Mouse (Mus musculus) layer of hippocampus, postnatal 14 days (tissue): ENCODE results near the gene Slc38a3. TPM values are rescaled to one million over a fixed set of nuclear protein-coding genes. Genes with fewer than 3 reads are reported as not detected.
A peak's percentile ranks its signal among the peaks of the same experiment; 100 is the strongest.

Source experiments
- DNase-seq, 2 experiments: peaks; one replicate each; pipeline ENCODE4 v3.0.0; 2021 to 2022; ENCODE audit warnings: low spot score in 2 of 2, mixed read lengths in 1 of 2
- total RNA-seq, 2 experiments: library from RNA; stranded (reverse); gene quantifications; 2 replicates each; pipeline ENCODE4 v1.2.3; 2021

The Slc38a3 gene
- total RNA-seq, 2 experiments from 2014 or later = 83.3 to 98.4 TPM

DNA sequence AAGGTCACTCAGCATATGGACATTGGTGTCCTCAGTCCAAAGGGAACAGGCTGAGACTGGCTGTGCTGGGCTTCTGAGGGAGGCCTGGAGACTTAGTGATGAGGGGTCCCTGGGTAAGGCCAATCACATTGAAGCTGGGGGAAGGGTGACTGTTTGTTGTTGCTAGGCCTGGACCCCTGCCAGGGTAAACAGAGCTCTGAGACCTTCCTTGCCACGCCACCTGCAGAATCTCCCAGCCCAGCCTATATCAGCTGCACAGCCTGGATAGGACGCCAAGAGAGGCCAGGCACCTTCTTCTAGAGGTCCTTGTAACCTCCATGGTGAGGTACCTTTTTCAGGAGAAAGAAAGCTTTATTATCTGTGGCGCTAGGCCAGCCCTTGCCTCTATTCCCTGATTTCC lies 414 bp downstream of the Slc38a3 start:
- DNase-seq = no peak

DNA sequence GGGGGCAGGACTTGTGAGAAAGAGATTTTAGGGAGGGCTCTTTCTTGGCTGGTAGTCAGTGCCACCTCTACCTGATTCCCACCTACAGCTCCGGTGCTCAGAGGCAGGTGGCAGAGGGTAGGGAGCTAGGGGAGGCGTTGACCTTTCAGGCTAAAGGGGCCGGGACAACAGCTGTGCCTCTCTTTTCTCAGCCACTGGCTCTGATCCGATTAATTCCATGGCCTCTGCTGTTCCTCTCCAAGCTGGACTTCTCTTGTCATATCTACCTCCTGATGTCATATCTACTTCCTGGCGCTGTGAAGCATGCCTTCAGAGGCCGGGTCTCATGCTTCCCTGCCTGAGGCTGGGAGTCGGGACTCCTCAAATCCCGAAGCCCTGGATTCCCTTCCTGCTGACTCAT lies 1.3 kb downstream of the Slc38a3 start:
- no peak for DNase-seq

DNA sequence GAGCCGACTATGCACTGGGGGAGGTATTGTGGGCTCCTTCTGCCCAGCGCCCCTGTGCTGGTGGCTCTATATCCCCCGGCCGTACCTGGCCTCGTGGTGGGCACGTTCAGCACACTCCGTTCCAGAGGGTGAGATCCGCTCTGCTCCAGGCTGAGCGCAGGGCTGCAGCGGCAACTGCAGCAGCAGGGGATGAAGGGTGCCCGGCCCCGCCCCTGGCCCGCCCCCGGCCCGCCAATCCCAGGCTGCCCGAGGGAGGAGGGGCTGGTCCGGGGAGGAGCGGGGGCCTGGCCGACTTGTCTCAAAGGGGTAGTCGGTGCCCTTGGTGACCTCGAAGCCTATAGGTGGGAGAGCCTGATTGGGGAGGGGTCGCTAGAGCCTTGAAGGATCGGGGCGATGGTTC lies 2.1 kb downstream of the Slc38a3 start:
- DNase-seq = peak; percentile 38 to 52

GRCm38 (mm10) chr9:107666751-107667205 lies 2.6 kb downstream of the Slc38a3 start:
- no peak for DNase-seq

DNA sequence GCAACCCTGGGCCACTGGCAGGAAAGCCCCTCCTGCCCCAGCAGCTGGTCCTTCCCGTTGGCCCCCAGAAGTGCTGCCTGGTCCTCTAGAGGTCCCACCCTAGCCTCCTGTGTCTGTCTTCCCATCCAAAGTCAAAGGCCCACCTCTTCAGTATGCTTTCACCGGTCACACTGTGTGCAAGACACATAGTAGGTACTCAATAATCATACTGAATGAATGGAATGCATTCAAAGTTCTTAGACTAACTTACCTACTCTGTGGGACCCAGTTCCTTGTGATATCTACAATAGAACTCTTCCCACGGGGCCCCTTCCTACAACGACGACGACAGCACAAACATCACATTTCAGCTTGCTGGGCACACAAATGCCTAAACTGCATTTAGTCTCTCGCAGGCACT lies 4.0 kb downstream of the Slc38a3 start:
- no peak for DNase-seq

- DNase-seq = peak in 1 of 2 experiments; percentile 19
Observed at GRCm38 (mm10) chr9:107663525-107663924, 5.8 kb downstream of the Slc38a3 start.

GRCm38 (mm10) chr9:107662342-107662741 lies 7.0 kb downstream of the Slc38a3 start:
- DNase-seq = no peak

- no peak for DNase-seq
Observed at GRCm38 (mm10) chr9:107660777-107661176, 8.6 kb downstream of the Slc38a3 start.

- DNase-seq = peak; percentile 45 to 46
Observed at GRCm38 (mm10) chr9:107659961-107660360, 9.4 kb downstream of the Slc38a3 start.

DNA sequence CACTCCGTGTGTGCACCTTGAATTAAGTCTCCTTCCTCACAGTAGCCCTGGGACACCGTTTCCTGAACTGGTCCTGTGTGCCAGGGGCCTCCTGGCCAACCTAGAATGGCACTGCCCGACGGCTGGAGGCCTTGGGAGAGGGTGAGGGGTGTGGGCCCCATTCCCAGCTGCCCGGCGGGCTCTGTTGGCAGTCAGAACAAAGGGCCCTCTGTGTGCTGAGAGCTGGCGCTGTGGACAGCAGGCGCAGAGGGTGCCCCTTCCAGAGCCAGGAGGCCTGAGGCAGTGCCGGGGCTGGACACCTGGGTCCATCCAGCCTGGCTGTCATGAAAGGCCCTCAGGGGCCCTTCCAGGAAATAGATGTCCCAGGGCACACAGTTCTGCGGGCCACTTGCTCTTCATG lies 9.8 kb downstream of the Slc38a3 start:
- DNase-seq = peak; percentile 74 to 84

DNA sequence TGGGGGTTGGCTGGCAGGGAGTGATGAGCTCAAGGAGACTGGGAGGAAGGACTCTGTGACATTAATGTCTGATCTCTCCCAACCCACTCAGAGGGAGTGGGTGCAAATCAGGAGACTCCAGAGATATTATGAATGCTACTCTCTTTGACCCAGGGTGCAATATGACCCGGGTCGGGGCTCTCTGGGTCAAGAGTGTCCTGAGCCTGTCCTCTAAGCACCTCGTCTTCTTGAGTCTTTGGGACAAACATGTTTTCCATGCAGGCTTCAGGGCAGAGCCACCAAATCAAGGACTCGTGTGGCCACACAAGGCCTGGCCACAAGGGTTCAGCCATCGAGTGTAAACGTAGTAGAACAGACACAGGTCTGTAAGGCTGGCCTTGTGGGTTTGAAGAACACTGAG lies 11.2 kb downstream of the Slc38a3 start:
- DNase-seq = no peak

GRCm38 (mm10) chr9:107657144-107657543 lies 12.2 kb downstream of the Slc38a3 start:
- DNase-seq = no peak

GRCm38 (mm10) chr9:107654585-107654984 lies 14.7 kb downstream of the Slc38a3 start:
- no peak for DNase-seq

GRCm38 (mm10) chr9:107653474-107653873 lies 15.9 kb downstream of the Slc38a3 start:
- no peak for DNase-seq

DNA sequence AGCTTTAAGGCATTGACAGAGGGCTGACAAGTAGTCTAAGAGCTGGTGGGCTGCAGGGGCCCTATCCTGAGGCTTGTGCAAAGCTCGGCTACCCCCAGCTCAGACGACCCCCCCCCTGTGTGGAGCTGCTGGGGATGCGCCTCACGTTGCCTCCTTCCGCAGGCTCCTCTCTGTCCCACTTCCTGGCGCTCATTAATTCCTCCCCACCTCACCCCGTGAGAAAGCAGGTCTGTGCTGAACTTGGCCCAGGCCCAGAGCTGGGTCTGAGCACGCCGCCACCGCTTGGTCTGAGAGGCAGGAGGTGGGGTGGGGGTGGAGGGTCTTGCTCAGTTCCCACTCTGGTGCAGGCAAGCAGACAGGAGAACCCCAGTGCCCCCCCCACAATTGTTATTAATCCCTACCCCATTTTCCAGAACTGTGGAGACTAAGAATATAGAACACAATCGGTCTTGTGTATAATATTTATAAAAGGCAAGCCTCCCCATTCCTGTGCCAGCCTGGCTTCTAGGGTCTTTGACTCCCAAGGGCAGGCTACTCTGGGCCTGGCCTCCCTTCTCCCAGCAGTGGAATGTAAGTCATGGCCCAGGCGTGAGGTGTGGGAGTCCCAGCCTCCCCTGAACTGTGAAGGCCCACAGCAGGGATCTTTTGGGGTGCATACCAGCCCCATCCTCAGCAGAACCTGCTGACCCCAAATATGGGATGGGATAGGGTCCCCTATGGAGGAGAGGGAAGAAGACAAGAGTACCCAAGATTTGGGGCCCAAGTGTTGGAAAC lies 18.4 kb downstream of the Slc38a3 start:
- DNase-seq = no peak

DNA sequence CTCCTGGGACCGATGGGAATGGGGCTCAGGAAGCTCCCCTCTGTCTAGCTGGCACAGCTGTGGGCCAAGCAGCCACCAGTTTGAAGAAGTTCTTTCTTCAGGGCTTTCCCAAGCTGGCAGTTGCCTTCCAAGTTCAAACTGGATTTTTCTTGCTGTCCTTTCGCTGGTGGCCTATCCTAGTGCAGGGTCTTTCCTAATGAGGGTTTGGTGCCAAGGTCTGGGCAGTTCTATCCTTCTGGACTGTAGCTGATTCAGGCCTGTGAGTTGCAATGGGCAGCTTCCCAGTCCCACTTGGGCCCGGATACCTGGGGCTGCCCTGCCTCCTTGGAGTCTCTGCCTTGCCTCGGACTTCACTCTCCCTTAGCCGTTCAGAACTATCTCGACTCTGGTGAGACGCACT lies 19.1 kb downstream of the Slc38a3 start:
- DNase-seq = no peak

DNA sequence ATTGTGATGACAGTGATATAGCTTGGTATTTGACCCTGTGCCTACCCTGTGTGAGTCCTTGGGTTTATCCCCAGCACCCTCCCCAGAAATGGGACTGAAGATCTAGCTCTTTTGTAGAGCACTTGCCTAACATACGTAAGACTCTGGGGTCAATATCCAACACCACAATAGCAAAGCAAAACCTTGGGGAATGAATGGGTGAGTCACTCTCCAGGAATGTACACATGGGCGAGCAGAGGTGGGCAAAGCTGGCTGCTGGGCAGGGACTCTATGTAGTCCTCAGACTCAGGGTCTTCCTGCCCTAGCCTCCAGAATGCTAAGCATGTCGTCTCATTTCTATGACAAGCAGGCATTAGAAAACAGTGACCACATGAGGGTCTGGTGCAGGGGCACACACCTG lies 20.6 kb downstream of the Slc38a3 start:
- no peak for DNase-seq

DNA sequence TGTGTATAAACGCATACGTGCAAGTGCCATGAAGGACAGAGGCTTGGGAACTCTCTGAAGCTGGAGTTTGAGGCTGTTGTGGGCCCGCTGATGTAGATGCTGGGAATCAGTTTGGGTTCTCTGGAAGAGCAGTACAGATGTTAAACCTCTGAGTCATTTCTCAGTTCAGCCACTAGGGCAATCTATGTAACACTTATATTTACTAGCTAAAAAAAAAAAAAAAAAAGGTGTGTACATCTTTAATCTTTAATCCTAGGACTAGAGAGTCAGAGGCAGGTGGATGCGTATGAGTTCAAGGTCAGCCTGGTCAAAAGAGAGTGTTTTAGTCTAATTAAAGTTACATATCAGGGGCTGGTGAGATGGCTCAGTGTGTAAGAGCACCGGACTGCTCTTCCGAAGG lies 22.4 kb downstream of the Slc38a3 start:
- no peak for DNase-seq

DNA sequence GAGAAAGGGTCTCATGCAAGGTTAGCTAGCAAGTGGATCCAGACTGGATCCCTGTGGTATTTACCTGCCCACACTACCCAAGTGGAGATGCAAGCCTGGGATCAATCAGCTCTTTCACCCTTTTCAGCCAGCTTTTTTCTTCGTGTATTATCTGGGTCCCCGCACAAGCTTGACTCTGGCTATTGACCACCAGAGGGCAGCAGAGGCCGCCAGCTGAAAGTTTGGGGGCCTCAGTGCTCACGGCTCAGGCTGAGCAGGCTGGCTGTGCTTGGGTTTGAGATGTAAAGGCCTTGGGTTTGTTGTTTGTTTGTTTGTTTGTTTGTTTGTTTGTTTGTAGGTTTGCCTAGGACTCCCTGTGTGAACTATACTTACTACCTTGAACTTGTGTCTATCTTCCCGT lies 23.8 kb downstream of the Slc38a3 start:
- DNase-seq = peak; percentile 70 to 84

- no peak for DNase-seq
Observed at GRCm38 (mm10) chr9:107645153-107645510, 24.2 kb downstream of the Slc38a3 start.

GRCm38 (mm10) chr9:107644495-107645152 lies 24.7 kb downstream of the Slc38a3 start:
- peak; percentile 90 for DNase-seq

GRCm38 (mm10) chr9:107643544-107644214 lies 25.7 kb downstream of the Slc38a3 start:
- DNase-seq = no peak
